Mouse (Mus musculus) lung, adult 2 months (tissue): ENCODE results near the gene Otogl.

Experiments used
- CTCF ChIP-seq: fragments of 200-500 bp; IDR thresholded peaks from 2 replicates; pipeline ENCODE4 v1.5.1; 2011; ENCODE audit warnings: mild to moderate bottlenecking, low read length, control low read depth; ENCODE audit not compliant: insufficient read depth
- POLR2A ChIP-seq: fragments of 200-500 bp; IDR thresholded peaks from 2 replicates; pipeline ENCODE4 v1.6.1; 2011; ENCODE audit warnings: low read depth, mild to moderate bottlenecking, control low read depth, low read length, borderline replicate concordance; ENCODE audit errors: extremely low read depth

GRCm38 (mm10) chr10:107737743-107738142 lies 174.2 kb downstream of the Otogl start:
- TF ChIP-seq POLR2A: no peak
- TF ChIP-seq CTCF: no peak
